Mouse (Mus musculus): ENCODE data around the gene 1700001O22Rik. TPM values are rescaled to one million over a fixed set of nuclear protein-coding genes. Genes with fewer than 3 reads are reported as not detected.

1700001O22Rik gene
- polyA plus RNA-seq, 1 experiment from 2014 or later = 2.9 TPM

DNA sequence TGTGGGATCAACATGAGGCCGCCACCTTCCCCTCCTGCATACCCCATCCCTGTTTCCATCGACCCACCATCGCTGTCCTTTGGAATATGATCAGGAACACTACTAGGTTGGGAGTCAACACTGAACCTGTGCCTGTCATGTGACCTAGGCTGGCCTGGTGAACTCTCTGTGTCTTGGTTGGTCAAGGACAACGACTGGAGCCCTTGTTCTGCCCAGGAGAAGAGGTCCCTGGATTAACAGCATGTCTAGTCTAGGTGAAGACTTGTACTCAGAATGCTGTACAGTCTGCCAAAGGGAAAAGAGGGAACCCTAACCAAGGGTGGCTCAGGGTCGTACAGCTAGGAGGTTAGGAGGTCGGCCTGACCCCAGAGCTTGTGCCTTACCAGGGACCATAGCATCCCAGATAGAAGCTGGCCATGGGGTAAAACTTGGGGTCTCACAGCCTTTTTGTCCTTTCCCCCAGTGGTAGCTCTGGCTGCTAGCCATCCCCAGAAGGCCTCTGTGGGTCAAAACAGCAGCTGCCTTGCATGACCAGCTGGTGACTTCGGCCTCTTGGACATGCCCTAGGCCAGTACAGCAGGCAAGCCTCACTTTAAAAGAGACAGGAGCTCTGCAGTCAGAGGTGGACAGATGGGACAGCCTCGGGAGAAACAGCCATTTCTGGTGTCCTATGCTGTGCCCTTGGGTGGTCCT lies 30.0 kb downstream of the 1700001O22Rik start:
- Histone ChIP-seq H3K9me3 (no peaks in the 10 kb centered on the region), H3K27me3 (no peaks in the 10 kb centered on the region), H3K36me3 (no peaks in the 10 kb centered on the region), H3K4me3 (no peak overlapping the region), H3K9ac (no peak overlapping the region), H3K4me1 (peaks cover 20% of the 10 kb centered on the region), H3K4me2 (no peak overlapping the region), H3K27ac (no peak overlapping the region)
- no peak for ATAC-seq (ENCODE audit: insufficient number of reproducible peaks, insufficient read depth, low FRiP score, low TSS enrichment, low read depth)
- 82% methylated on average over 8 of the region's 8 CpGs for WGBS

- Histone ChIP-seq H3K4me1 (peaks cover 23% of the 10 kb centered on the region), H3K4me3 (no peak overlapping the region), H3K9me3 (no peaks in the 10 kb centered on the region), H3K36me3 (no peaks in the 10 kb centered on the region), H3K27ac (peak overlapping the region; percentile 74), H3K27me3 (no peaks in the 10 kb centered on the region), H3K4me2 (no peak overlapping the region), H3K9ac (no peak overlapping the region)
- 44% methylated on average over 15 of the region's 15 CpGs for WGBS
- ATAC-seq (ENCODE audit: insufficient number of reproducible peaks, insufficient read depth, low FRiP score, low TSS enrichment, low read depth) = no peak
These were observed 30.7 kb downstream of the 1700001O22Rik start for GRCm38 (mm10) chr2:30772581-30773312.

GRCm38 (mm10) chr2:30771806-30772460 lies 31.5 kb downstream of the 1700001O22Rik start:
- Histone ChIP-seq H3K27me3 (no peaks in the 10 kb centered on the region), H3K9ac (peak overlapping the region; percentile 78), H3K4me3 (peak overlapping the region; percentile 53), H3K36me3 (no peaks in the 10 kb centered on the region), H3K4me1 (peaks cover 27% of the 10 kb centered on the region), H3K9me3 (no peaks in the 10 kb centered on the region), H3K4me2 (peak overlapping the region; percentile 96), H3K27ac (peak overlapping the region; percentile 74)
- 6% methylated on average over 19 of the region's 19 CpGs for WGBS
- ATAC-seq (ENCODE audit: insufficient number of reproducible peaks, insufficient read depth, low FRiP score, low TSS enrichment, low read depth) = 0 out of 2 replicates have a peak, but pooled peaks have one; percentile 49

DNA sequence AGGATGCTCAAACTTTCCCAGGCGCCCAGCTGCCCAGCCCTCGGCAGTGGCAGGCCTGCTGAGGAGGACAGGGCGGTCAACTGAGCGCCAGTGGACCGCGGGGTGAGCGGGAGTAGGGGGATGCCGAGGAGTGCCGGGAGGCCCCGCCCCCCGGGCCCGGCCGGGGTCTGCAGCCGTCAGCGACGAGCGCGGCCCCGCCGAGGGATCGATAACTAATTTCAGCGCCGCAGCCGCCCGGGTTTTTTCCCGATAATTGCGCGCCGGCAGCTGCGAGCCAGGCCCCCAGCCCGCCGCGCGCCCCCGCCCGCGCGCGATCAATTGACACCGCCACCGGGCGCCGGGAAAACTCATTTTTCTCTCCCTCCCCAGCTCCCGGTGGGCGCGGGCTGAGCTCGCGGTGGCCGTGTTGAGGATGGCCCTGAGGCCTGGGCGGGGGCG lies 32.1 kb downstream of the 1700001O22Rik start:
- H3K27me3 ChIP-seq = no peaks in the 10 kb centered on the region
- H3K4me3 ChIP-seq = peak overlapping the region; percentile 53
- peak overlapping the region; percentile 78 for H3K9ac ChIP-seq
- no peak for ATAC-seq (ENCODE audit: insufficient number of reproducible peaks, insufficient read depth, low FRiP score, low TSS enrichment, low read depth)
- under 1% methylated on average over 36 of the region's 51 CpGs for WGBS
- H3K9me3 ChIP-seq = no peaks in the 10 kb centered on the region
- peak overlapping the region; percentile 74 for H3K27ac ChIP-seq
- peaks cover 27% of the 10 kb centered on the region for H3K4me1 ChIP-seq
- no peaks in the 10 kb centered on the region for H3K36me3 ChIP-seq
- peak overlapping the region; percentile 96 for H3K4me2 ChIP-seq

GRCm38 (mm10) chr2:30769187-30769586 lies 34.3 kb downstream of the 1700001O22Rik start:
- H3K4me2 ChIP-seq = no peak overlapping the region
- no peaks in the 10 kb centered on the region for H3K9me3 ChIP-seq
- H3K4me3 ChIP-seq = no peak overlapping the region
- H3K27ac ChIP-seq = no peak overlapping the region
- H3K4me1 ChIP-seq = peaks cover 27% of the 10 kb centered on the region
- no peaks in the 10 kb centered on the region for H3K27me3 ChIP-seq
- H3K9ac ChIP-seq = no peak overlapping the region
- 51% methylated on average over 6 of the region's 6 CpGs for WGBS
- no peaks in the 10 kb centered on the region for H3K36me3 ChIP-seq
- ATAC-seq (ENCODE audit: insufficient number of reproducible peaks, insufficient read depth, low FRiP score, low TSS enrichment, low read depth) = no peak

- no peak overlapping the region for H3K27ac ChIP-seq
- H3K9ac ChIP-seq = no peak overlapping the region
- H3K9me3 ChIP-seq = no peaks in the 10 kb centered on the region
- no peak overlapping the region for H3K4me2 ChIP-seq
- ATAC-seq (ENCODE audit: insufficient number of reproducible peaks, insufficient read depth, low FRiP score, low TSS enrichment, low read depth) = no peak
- no peak overlapping the region for H3K4me3 ChIP-seq
- H3K27me3 ChIP-seq = no peaks in the 10 kb centered on the region
- WGBS = 82% methylated on average over 5 of the region's 5 CpGs
- peaks cover 27% of the 10 kb centered on the region for H3K4me1 ChIP-seq
- H3K36me3 ChIP-seq = no peaks in the 10 kb centered on the region
These were observed 34.9 kb downstream of the 1700001O22Rik start for GRCm38 (mm10) chr2:30768529-30768928.

DNA sequence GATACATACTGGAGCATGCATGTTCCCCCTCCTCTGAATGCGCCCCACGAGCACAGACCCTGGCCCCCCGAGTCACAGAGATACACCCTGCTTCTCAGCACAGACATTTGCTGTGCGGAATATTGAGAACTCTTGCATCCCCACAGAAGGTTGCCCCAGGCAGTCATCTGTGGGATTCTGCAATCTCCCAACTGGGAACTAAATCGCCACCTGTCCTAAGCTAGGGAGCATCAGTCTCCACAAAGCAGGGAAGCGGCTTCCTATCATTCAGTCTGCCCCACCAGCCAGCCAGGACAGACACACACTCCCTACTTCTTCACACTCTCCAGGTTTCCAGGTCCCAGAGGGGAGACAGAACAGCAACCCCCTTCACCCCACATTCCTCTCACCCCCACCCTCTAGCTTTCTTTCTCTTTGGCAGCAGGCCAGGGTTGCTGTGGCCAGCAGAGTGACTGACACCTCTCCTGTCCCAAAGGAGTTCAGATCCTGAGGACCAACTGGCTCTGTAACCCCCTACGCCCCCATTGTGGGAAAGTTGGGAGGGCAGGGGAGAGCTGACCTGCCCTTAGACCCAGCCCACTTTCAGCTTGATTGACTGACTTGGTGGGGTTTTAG lies 35.7 kb downstream of the 1700001O22Rik start:
- Histone ChIP-seq H3K9ac (0 out of 2 replicates have a peak overlapping the region, but pooled peaks have one; percentile 36), H3K4me3 (no peak overlapping the region)
- 68% methylated on average over 7 of the region's 7 CpGs for WGBS

GRCm38 (mm10) chr2:30766446-30766845 lies 37.0 kb downstream of the 1700001O22Rik start:
- H3K4me1 ChIP-seq = peaks cover 11% of the 10 kb centered on the region; the same call in 1 of the 2 replicates
- no peak overlapping the region for H3K9ac ChIP-seq
- H3K27me3 ChIP-seq = no peaks in the 10 kb centered on the region
- H3K9me3 ChIP-seq = peaks cover 9% of the 10 kb centered on the region
- WGBS = 88% methylated on average over 5 of the region's 5 CpGs
- no peak overlapping the region for H3K27ac ChIP-seq
- no peak overlapping the region for H3K4me2 ChIP-seq
- no peak overlapping the region for H3K4me3 ChIP-seq
- no peak for ATAC-seq (ENCODE audit: insufficient number of reproducible peaks, insufficient read depth, low FRiP score, low TSS enrichment, low read depth)
- H3K36me3 ChIP-seq = no peaks in the 10 kb centered on the region

More for the DNA sequence above, 35.7 kb downstream of the 1700001O22Rik start:
- Histone ChIP-seq H3K9me3 (peaks cover 3% of the 10 kb centered on the region), H3K27me3 (no peaks in the 10 kb centered on the region), H3K27ac (no peak overlapping the region), H3K36me3 (no peaks in the 10 kb centered on the region), H3K4me1 (peaks cover 23% of the 10 kb centered on the region), H3K4me2 (no peak overlapping the region)
- ATAC-seq (ENCODE audit: insufficient number of reproducible peaks, insufficient read depth, low FRiP score, low TSS enrichment, low read depth) = no peak

DNA sequence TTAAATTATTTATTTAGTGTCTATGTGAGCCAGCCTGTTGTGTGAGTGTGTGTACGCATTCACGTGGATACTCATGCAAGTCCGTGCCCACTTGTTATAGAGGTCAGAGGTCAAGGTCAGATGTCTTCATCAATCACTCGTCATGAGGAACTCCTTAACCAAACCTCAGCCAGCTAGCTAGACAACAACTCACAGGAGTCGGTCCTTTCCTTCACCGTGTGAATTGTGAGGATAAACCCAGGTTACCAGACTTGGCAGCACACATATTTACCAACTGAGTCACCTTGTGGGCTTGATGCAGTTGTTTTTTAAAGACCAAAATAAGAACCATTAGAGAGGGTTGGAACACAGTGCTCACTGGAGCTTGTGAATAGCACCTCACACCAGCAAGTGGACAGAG lies 42.8 kb downstream of the 1700001O22Rik start:
- Histone ChIP-seq H3K27ac (no peak overlapping the region), H3K36me3 (no peaks in the 10 kb centered on the region), H3K9me3 (peaks cover 11% of the 10 kb centered on the region), H3K27me3 (no peaks in the 10 kb centered on the region), H3K4me1 (peaks cover 37% of the 10 kb centered on the region), H3K9ac (no peak overlapping the region), H3K4me2 (no peak overlapping the region), H3K4me3 (no peak overlapping the region)
- no peak for ATAC-seq (ENCODE audit: insufficient number of reproducible peaks, insufficient read depth, low FRiP score, low TSS enrichment, low read depth)
- WGBS = 38% methylated on average over 6 of the region's 6 CpGs

GRCm38 (mm10) chr2:30759858-30760547 lies 43.5 kb downstream of the 1700001O22Rik start:
- no peak overlapping the region for H3K4me3 ChIP-seq
- H3K9ac ChIP-seq = no peak overlapping the region
- no peaks in the 10 kb centered on the region for H3K27me3 ChIP-seq
- 59% methylated on average over 10 of the region's 10 CpGs for WGBS
- H3K4me1 ChIP-seq = peaks cover 40% of the 10 kb centered on the region
- no peaks in the 10 kb centered on the region for H3K36me3 ChIP-seq
- H3K4me2 ChIP-seq = no peak overlapping the region
- no peak for ATAC-seq (ENCODE audit: insufficient number of reproducible peaks, insufficient read depth, low FRiP score, low TSS enrichment, low read depth)
- peak overlapping the region; percentile 96 for H3K27ac ChIP-seq
- H3K9me3 ChIP-seq = peaks cover 13% of the 10 kb centered on the region

- H3K27me3 ChIP-seq = no peaks in the 10 kb centered on the region
- no peaks in the 10 kb centered on the region for H3K36me3 ChIP-seq
- no peak overlapping the region for H3K4me2 ChIP-seq
- H3K9ac ChIP-seq = no peak overlapping the region
- H3K27ac ChIP-seq = peak overlapping the region; percentile 96
- no peak overlapping the region for H3K4me3 ChIP-seq
- WGBS = 86% methylated on average over 4 of the region's 4 CpGs
- ATAC-seq (ENCODE audit: insufficient number of reproducible peaks, insufficient read depth, low FRiP score, low TSS enrichment, low read depth) = no peak
- H3K4me1 ChIP-seq = peaks cover 41% of the 10 kb centered on the region
- peaks cover 13% of the 10 kb centered on the region for H3K9me3 ChIP-seq
These were observed 44.0 kb downstream of the 1700001O22Rik start for GRCm38 (mm10) chr2:30759442-30759841.
